Mouse (Mus musculus) lung, embryonic 15.5 days (tissue): ENCODE data around the gene Cntln. TPM values are rescaled to one million over a fixed set of nuclear protein-coding genes. Genes with fewer than 3 reads are reported as not detected.

ENCODE experiments used
- ATAC-seq: fragments of 200-750 bp; cut with Nextera tagmentation; 2 replicates; pipeline ENCODE4 v1.8.0; 2017; ENCODE audit warnings: moderate number of reproducible peaks, borderline replicate concordance; ENCODE audit not compliant: low FRiP score, low TSS enrichment; ENCODE audit errors: extremely low read depth
- H3K27ac ChIP-seq: fragments of 300-500 bp; sonication (generic); 2 replicates; pipeline ENCODE4 v1.5.1; 2015; ENCODE audit warnings: moderate library complexity, mild to moderate bottlenecking, inconsistent platforms
- H3K27me3 ChIP-seq: fragments of 300-500 bp; sonication (generic); 2 replicates; pipeline ENCODE4 v1.6.1; 2015; ENCODE audit warnings: inconsistent platforms
- H3K36me3 ChIP-seq: fragments of 300-500 bp; sonication (generic); 2 replicates; pipeline ENCODE4 v1.6.1; 2015; ENCODE audit warnings: inconsistent platforms
- H3K4me1 ChIP-seq: fragments of 300-500 bp; sonication (generic); 2 replicates; pipeline ENCODE4 v1.6.1; 2015; ENCODE audit warnings: inconsistent platforms
- H3K4me2 ChIP-seq: fragments of 300-500 bp; sonication (generic); 2 replicates; pipeline ENCODE4 v1.6.1; 2015; ENCODE audit warnings: inconsistent platforms, mild to moderate bottlenecking, moderate library complexity
- H3K4me3 ChIP-seq: fragments of 300-500 bp; sonication (generic); 2 replicates; pipeline ENCODE4 v1.5.1; 2015; ENCODE audit warnings: mild to moderate bottlenecking, inconsistent platforms
- H3K9ac ChIP-seq: fragments of 300-500 bp; sonication (generic); 2 replicates; pipeline ENCODE4 v1.6.1; 2015; ENCODE audit warnings: inconsistent platforms
- H3K9me3 ChIP-seq: fragments of 300-500 bp; sonication (generic); 2 replicates; pipeline ENCODE4 v1.6.1; 2016; ENCODE audit warnings: inconsistent platforms
- WGBS: fragments of 180-500 bp; shearing (Covaris S2); methylation state at CpG from one replicate; pipeline ENCODE4 v1.1.7; 2015; 5-methylcytosine and 5-hydroxymethylcytosine counted together
- polyA plus RNA-seq: library from polyadenylated mRNA; unstranded; fragments of >200 nt; fragmentation: Nextera tagmentation; extraction: Ambion mirVana; gene quantifications from 2 replicates; pipeline ENCODE4 v1.2.1, GENCODE M21; 2015

Cntln gene
- 13.3 and 14.3 TPM in 2 replicates for polyA plus RNA-seq

DNA sequence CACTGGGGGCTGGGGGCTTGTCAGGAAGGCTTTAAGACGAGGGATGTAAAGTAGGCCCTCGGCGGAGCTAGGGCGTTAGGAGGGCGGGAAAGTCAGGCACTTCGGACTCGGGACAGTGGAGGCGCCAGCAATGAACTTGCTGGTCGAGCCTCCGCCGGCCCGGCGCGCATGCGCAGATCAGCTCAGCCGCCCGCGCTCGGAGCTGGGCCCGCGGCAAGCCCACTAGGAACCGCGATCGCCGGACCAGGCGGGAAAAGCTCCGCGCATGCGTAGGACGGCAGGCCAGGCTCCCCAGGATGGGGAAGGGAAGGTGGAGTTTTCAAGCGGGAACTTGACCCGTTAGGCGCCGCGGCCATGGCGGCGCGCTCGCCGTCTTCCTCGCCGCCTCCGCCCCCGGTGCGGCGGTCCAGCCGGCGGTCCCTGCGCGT lies at the start of gene Cntln:
Gene Cntln (plus strand): TSS at position 199 of the 428 bp plus-strand sequence.
- Histone ChIP-seq H3K27me3 (no peaks in the 10 kb centered on the region), H3K36me3 (no peaks in the 10 kb centered on the region), H3K4me1 (0 out of 2 replicates have a peak, but pooled peaks cover 3% of the 10 kb centered on the region), H3K9ac (peak within 1 kb of the TSS; percentile 93), H3K9me3 (no peaks in the 10 kb centered on the region), H3K27ac (peak within 1 kb of the TSS; percentile 90), H3K4me3 (peak within 1 kb of the TSS; percentile 93), H3K4me2 (peak within 1 kb of the TSS; percentile 69)
- WGBS = under 1% methylated on average over 50 of the region's 50 CpGs
- ATAC-seq = peak; percentile 97

- Histone ChIP-seq H3K27ac (no peak overlapping the region), H3K4me2 (no peak overlapping the region), H3K36me3 (no peaks in the 10 kb centered on the region), H3K4me3 (no peak overlapping the region), H3K9ac (no peak overlapping the region), H3K4me1 (no peaks in the 10 kb centered on the region), H3K27me3 (no peaks in the 10 kb centered on the region; the same call in 1 of the 2 replicates), H3K9me3 (no peaks in the 10 kb centered on the region)
- 44% methylated on average over 5 of the region's 5 CpGs for WGBS
- ATAC-seq = no peak
Measured at GRCm38 (mm10) chr4:84836979-84837378, 47.1 kb upstream of the Cntln start.

GRCm38 (mm10) chr4:84838545-84838944 lies 45.6 kb upstream of the Cntln start:
- no peaks in the 10 kb centered on the region for H3K36me3 ChIP-seq
- H3K4me1 ChIP-seq = no peaks in the 10 kb centered on the region
- no peak overlapping the region for H3K4me3 ChIP-seq
- H3K27me3 ChIP-seq = no peaks in the 10 kb centered on the region; the same call in 1 of the 2 replicates
- no peak for ATAC-seq
- 80% methylated on average over 3 of the region's 3 CpGs for WGBS
- H3K4me2 ChIP-seq = no peak overlapping the region
- H3K27ac ChIP-seq = no peak overlapping the region
- H3K9me3 ChIP-seq = no peaks in the 10 kb centered on the region
- no peak overlapping the region for H3K9ac ChIP-seq

DNA sequence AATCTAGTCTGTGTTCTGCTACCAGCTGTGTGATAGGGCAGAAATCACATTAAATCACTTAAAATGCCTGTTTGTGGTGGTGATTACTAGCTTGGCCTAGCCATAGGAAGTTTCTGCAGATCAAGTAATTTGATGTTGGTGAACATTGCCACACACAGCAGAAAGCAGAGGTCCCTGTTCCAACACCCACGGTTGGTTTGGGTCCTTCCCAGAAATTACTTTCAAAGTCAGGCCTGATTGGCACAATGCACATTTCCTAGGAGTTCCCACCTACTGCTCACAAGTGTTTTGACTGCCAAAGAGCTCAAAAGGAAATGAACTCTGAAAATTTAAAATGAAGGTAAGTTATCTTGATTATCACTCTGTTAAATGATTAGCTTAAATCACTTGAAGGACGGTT lies 44.6 kb upstream of the Cntln start:
- Histone ChIP-seq H3K36me3 (no peaks in the 10 kb centered on the region), H3K27ac (no peak overlapping the region), H3K4me1 (no peaks in the 10 kb centered on the region), H3K9ac (no peak overlapping the region), H3K4me3 (no peak overlapping the region), H3K27me3 (no peaks in the 10 kb centered on the region; the same call in 1 of the 2 replicates), H3K4me2 (no peak overlapping the region), H3K9me3 (no peaks in the 10 kb centered on the region)
- ATAC-seq = no peak
- 83% methylated on average over 2 of the region's 2 CpGs for WGBS

GRCm38 (mm10) chr4:84857588-84857987 lies 26.5 kb upstream of the Cntln start:
- Histone ChIP-seq H3K4me3 (no peak overlapping the region), H3K4me2 (no peak overlapping the region), H3K4me1 (no peaks in the 10 kb centered on the region), H3K27me3 (no peaks in the 10 kb centered on the region), H3K36me3 (no peaks in the 10 kb centered on the region), H3K9ac (no peak overlapping the region), H3K9me3 (no peaks in the 10 kb centered on the region), H3K27ac (no peak overlapping the region)
- WGBS = 87% methylated on average over 2 of the region's 2 CpGs
- no peak for ATAC-seq

GRCm38 (mm10) chr4:84876347-84876746 lies 7.8 kb upstream of the Cntln start:
- no peaks in the 10 kb centered on the region for H3K27me3 ChIP-seq
- no peaks in the 10 kb centered on the region for H3K36me3 ChIP-seq
- no peaks in the 10 kb centered on the region for H3K9me3 ChIP-seq
- no peak for ATAC-seq
- H3K4me3 ChIP-seq = no peak overlapping the region
- H3K4me1 ChIP-seq = no peaks in the 10 kb centered on the region
- H3K4me2 ChIP-seq = no peak overlapping the region
- H3K9ac ChIP-seq = no peak overlapping the region
- 20% methylated on average over 3 of the region's 3 CpGs for WGBS
- H3K27ac ChIP-seq = no peak overlapping the region

DNA sequence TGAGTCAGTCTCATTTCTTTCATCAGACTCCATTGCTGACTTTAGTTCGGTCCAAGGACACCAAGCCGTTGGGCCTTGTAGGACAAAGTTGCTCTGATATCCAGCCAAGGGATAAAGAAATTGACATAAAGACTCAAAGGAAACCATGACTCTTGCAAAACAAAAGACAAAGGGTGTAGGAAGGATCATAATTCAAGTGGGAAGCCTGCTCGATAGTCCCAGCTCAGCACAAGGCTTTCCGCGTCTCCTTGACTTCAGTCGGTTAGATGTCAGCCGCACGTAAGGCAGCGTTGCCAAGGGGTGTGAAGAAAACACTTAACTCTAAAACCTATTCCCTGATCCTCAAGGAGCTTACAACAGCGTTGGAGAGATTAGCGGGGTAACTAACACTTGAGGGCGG lies 463 bp upstream of the Cntln start:
- ATAC-seq = no peak
- Histone ChIP-seq H3K9ac (peak overlapping the region; percentile 93; the same call in 1 of the 2 replicates), H3K27me3 (no peaks in the 10 kb centered on the region), H3K27ac (peak overlapping the region; percentile 90), H3K9me3 (no peaks in the 10 kb centered on the region), H3K4me2 (peak overlapping the region; percentile 69), H3K4me1 (0 out of 2 replicates have a peak, but pooled peaks cover 3% of the 10 kb centered on the region), H3K4me3 (peak overlapping the region; percentile 93), H3K36me3 (no peaks in the 10 kb centered on the region)
- WGBS = 60% methylated on average over 12 of the region's 12 CpGs

DNA sequence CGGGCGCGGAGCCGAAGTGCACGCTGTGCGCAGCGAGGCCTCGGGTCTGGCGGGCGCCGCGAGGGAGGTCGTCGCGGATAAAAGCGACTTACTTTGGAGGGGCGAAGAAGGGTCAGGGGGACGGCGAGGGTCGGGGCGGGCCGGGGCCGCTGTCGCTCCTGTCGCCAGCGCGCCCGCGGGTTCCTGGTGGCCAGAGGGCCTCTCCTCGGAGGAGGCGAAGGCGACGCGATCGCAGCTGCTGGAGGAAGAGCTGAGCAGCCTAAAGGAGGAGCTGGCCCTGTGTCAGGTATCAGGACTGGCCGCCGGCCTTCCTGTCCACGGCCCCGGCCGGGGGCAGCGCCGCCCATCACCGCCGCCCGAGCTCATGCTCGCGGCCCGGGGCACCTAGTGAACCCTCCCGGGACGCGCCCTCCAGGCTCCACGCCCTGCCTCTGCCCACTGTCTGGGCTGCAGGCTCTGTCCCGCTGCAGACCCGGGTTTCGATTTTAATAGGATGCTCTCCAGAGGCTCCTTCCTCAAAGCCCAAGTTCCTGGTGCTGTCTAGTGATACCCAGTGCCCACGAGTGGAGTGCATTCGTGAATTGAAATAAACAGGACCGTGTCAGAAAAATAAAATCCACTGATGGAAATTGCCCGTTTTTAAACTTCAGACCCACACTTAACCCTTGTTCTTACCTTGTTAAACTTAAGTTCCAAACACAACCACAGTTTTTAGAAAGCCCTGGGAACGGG lies 596 bp downstream of the Cntln start:
- Histone ChIP-seq H3K4me3 (peak overlapping the region; percentile 93), H3K4me1 (0 out of 2 replicates have a peak, but pooled peaks cover 3% of the 10 kb centered on the region), H3K4me2 (peak overlapping the region; percentile 69), H3K36me3 (no peaks in the 10 kb centered on the region), H3K27me3 (no peaks in the 10 kb centered on the region), H3K9ac (peak overlapping the region; percentile 93), H3K27ac (peak overlapping the region; percentile 90), H3K9me3 (no peaks in the 10 kb centered on the region)
- ATAC-seq = peak; percentile 81
- 1% methylated on average over 59 of the region's 60 CpGs for WGBS

- Histone ChIP-seq H3K4me3 (peak overlapping the region; percentile 93), H3K4me1 (0 out of 2 replicates have a peak, but pooled peaks cover 3% of the 10 kb centered on the region), H3K27me3 (no peaks in the 10 kb centered on the region), H3K9me3 (no peaks in the 10 kb centered on the region), H3K36me3 (peaks cover 1% of the 10 kb centered on the region; the same call in 1 of the 2 replicates), H3K9ac (peak overlapping the region; percentile 93), H3K4me2 (peak overlapping the region; percentile 69), H3K27ac (no peak overlapping the region)
- WGBS = 18% methylated on average over 1 of the region's 1 CpGs
- ATAC-seq = no peak
Measured at GRCm38 (mm10) chr4:84885271-84885540, 1.1 kb downstream of the Cntln start.

DNA sequence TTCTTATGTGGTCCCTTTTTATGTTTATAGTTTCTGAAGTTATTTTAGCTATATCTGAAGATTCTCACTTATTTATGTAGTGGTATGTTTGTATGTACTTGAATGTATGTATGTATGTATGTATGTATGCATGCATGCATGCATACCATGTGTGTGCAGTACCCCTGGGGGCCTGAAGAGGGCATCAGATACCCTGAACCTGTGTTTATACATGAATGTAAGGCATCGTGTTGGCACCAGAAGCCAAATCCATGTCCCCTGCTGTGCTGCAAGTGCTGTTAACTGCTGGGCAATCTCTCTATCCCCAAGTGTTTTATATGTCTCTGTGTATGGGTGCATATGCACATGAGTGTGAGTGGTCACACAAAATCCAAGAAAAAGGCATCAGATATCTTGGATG lies 34.3 kb downstream of the Cntln start:
- 84% methylated on average over 1 of the region's 1 CpGs for WGBS
- no peaks in the 10 kb centered on the region for H3K9me3 ChIP-seq
- ATAC-seq = no peak
- H3K4me2 ChIP-seq = no peak overlapping the region
- H3K36me3 ChIP-seq = no peaks in the 10 kb centered on the region
- H3K27ac ChIP-seq = no peak overlapping the region
- H3K27me3 ChIP-seq = no peaks in the 10 kb centered on the region
- no peak overlapping the region for H3K9ac ChIP-seq
- H3K4me3 ChIP-seq = no peak overlapping the region
- no peaks in the 10 kb centered on the region for H3K4me1 ChIP-seq

DNA sequence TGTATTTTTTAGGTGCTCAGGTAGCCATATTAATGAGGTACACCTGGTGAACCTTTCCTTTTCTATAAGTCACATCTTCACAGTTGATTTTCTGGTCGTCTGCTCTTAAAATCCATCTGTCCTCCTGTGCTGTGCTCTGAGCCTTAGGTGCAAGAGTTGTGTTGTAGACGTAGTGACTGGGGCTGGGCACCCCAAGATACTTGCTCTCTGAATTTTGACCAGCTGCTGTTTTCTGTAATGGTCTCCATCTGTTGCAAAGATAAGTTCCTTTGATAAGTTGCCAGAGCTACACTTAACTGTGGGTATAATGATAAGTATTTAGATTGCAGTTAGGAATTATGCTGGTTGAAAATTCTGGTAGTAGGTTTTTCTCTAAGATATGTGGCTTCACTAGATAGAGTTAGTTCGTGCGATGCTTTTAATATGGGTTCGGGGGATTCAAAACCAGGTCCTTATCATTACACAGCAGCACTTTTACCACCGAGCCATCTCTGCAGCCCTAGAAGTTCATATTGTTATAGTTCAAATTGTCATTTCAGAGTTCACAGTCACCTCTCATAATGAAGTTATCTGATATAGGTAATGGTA lies 50.3 kb downstream of the Cntln start:
- Histone ChIP-seq H3K36me3 (no peaks in the 10 kb centered on the region), H3K4me3 (no peak overlapping the region), H3K4me1 (no peaks in the 10 kb centered on the region), H3K9ac (no peak overlapping the region), H3K27ac (no peak overlapping the region), H3K9me3 (no peaks in the 10 kb centered on the region), H3K27me3 (no peaks in the 10 kb centered on the region), H3K4me2 (no peak overlapping the region)
- ATAC-seq = no peak
- WGBS = 78% methylated on average over 6 of the region's 6 CpGs

DNA sequence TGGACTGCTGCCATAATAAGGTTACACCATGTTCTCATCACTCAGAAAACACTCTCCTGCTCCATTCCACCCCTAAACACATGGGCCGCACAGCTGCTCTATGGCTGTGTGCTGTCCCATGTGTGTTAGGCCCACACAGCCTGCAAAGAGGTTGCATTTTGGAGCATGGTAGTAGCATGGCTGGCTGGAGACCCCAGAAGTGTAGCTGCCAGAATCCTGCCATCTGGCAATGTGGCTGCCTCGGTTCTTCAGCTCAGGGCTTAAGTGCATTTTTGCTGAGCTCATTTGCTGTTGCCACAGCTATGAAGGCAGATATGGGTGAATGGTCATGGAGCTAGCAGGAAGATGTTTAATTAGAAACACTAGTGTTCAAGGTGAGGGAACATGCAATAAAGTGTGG lies 58.0 kb downstream of the Cntln start:
- Histone ChIP-seq H3K27ac (no peak overlapping the region), H3K4me1 (no peaks in the 10 kb centered on the region), H3K4me2 (no peak overlapping the region), H3K9ac (no peak overlapping the region), H3K27me3 (no peaks in the 10 kb centered on the region), H3K36me3 (no peaks in the 10 kb centered on the region), H3K9me3 (no peaks in the 10 kb centered on the region), H3K4me3 (no peak overlapping the region)
- 54% methylated on average over 2 of the region's 2 CpGs for WGBS
- ATAC-seq = no peak
